Mouse (Mus musculus): ENCODE data around the gene Cep78. TPM values are rescaled to one million over a fixed set of nuclear protein-coding genes. Genes with fewer than 3 reads are reported as not detected.

Gene Cep78
- polyA plus RNA-seq, 1 experiment from 2014 or later, result 54.8 TPM

GRCm38 (mm10) chr19:15983739-15984344, 947 bp downstream of the Cep78 start:
- Histone ChIP-seq H3K4me1 (ENCODE audit: control insufficient read depth, insufficient read depth, low read length) (peaks cover 5% of the 10 kb centered on the region; the same call in 1 of the 2 replicates), H3K27me3 (ENCODE audit: control insufficient read depth, insufficient read depth, low read length) (no peaks in the 10 kb centered on the region), H3K27ac (ENCODE audit: low read depth, low read length) (no peak overlapping the region), H3K9ac (ENCODE audit: low read length) (peak overlapping the region; percentile 99), H3K36me3 (ENCODE audit: control insufficient read depth, insufficient read depth, low read length) (no peaks in the 10 kb centered on the region), H3K4me2 (ENCODE audit: low read depth) (peak overlapping the region; percentile 65), H3K4me3 (ENCODE audit: low read depth, low read length) (peak overlapping the region; percentile 79), H3K9me3 (ENCODE audit: control insufficient read depth, low read length) (no peaks in the 10 kb centered on the region)
- 46% methylated on average over 15 of the region's 15 CpGs for WGBS
- ATAC-seq (ENCODE audit: insufficient read depth, low FRiP score, low TSS enrichment) (peak; percentile 39; the same call in 1 of the 2 replicates), DNase-seq (ENCODE audit: low spot score) (no peak)

DNA sequence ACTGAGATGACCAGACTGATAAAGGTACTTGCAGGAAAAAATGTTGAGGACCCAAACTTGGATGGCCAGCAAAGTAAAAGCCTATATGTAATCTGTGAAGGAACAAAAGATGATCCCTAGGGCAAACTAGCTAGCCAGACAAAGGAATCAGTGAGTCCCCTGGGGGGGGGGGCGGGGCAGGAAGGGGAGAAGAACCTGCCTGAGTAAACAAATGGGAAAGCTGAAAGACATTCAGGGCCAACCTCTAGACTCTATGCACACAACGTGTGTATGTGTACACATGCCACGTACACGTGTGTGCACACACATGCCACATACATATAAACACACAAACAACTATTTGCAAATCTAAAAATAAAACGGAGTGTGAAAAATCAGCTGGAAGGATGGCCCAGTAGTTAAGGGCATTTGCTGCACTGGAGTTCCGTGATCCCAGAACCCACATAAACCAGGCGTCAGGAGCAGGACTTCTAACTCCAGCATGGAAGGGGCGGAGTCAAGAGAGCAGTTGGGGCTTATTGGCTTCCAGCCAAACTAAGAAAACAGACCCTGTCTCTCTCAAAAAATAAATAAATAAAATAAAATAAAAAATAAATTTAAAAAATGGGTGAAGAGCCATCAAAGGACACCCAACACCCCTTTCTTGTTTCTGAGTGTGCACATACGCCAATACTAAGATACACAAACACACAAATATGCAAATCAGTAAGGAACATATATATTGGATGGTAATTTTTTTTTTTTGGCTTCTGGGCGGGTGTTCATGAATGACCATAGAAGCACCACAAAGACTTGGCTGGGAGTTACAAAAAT, 1.7 kb downstream of the Cep78 start:
- WGBS, result 38% methylated on average over 10 of the region's 10 CpGs
- Histone ChIP-seq H3K4me1 (ENCODE audit: control insufficient read depth, insufficient read depth, low read length) (peaks cover 5% of the 10 kb centered on the region; the same call in 1 of the 2 replicates), H3K4me2 (ENCODE audit: low read depth) (no peak overlapping the region), H3K9ac (ENCODE audit: low read length) (no peak overlapping the region), H3K4me3 (ENCODE audit: low read depth, low read length) (no peak overlapping the region), H3K9me3 (ENCODE audit: control insufficient read depth, low read length) (no peaks in the 10 kb centered on the region), H3K27ac (ENCODE audit: low read depth, low read length) (no peak overlapping the region), H3K27me3 (ENCODE audit: control insufficient read depth, insufficient read depth, low read length) (no peaks in the 10 kb centered on the region), H3K36me3 (ENCODE audit: control insufficient read depth, insufficient read depth, low read length) (no peaks in the 10 kb centered on the region)
- ATAC-seq (ENCODE audit: insufficient read depth, low FRiP score, low TSS enrichment), result no peak
- DNase-seq (ENCODE audit: low spot score), result peak; percentile 36

GRCm38 (mm10) chr19:15981861-15982260, 2.9 kb downstream of the Cep78 start:
- Histone ChIP-seq H3K36me3 (ENCODE audit: control insufficient read depth, insufficient read depth, low read length) (peaks cover 2% of the 10 kb centered on the region), H3K4me3 (ENCODE audit: low read depth, low read length) (no peak overlapping the region), H3K27ac (ENCODE audit: low read depth, low read length) (no peak overlapping the region), H3K27me3 (ENCODE audit: control insufficient read depth, insufficient read depth, low read length) (no peaks in the 10 kb centered on the region), H3K4me1 (ENCODE audit: control insufficient read depth, insufficient read depth, low read length) (peaks cover 5% of the 10 kb centered on the region; the same call in 1 of the 2 replicates), H3K9me3 (ENCODE audit: control insufficient read depth, low read length) (no peaks in the 10 kb centered on the region), H3K9ac (ENCODE audit: low read length) (no peak overlapping the region), H3K4me2 (ENCODE audit: low read depth) (no peak overlapping the region)
- no peak for ATAC-seq (ENCODE audit: insufficient read depth, low FRiP score, low TSS enrichment)
- 79% methylated on average over 4 of the region's 4 CpGs for WGBS
- peak; percentile 67 for DNase-seq (ENCODE audit: low spot score)

- no peak overlapping the region for H3K4me3 ChIP-seq (ENCODE audit: low read depth, low read length)
- H3K27me3 ChIP-seq (ENCODE audit: control insufficient read depth, insufficient read depth, low read length), result no peaks in the 10 kb centered on the region
- no peaks in the 10 kb centered on the region for H3K9me3 ChIP-seq (ENCODE audit: control insufficient read depth, low read length)
- ATAC-seq (ENCODE audit: insufficient read depth, low FRiP score, low TSS enrichment) (no peak), DNase-seq (ENCODE audit: low spot score) (no peak)
- no peak overlapping the region for H3K9ac ChIP-seq (ENCODE audit: low read length)
- H3K36me3 ChIP-seq (ENCODE audit: control insufficient read depth, insufficient read depth, low read length), result peaks cover 14% of the 10 kb centered on the region
- 73% methylated on average over 4 of the region's 4 CpGs for WGBS
- H3K4me2 ChIP-seq (ENCODE audit: low read depth), result no peak overlapping the region
- H3K4me1 ChIP-seq (ENCODE audit: control insufficient read depth, insufficient read depth, low read length), result no peaks in the 10 kb centered on the region
- H3K27ac ChIP-seq (ENCODE audit: low read depth, low read length), result no peak overlapping the region
Measured at GRCm38 (mm10) chr19:15973365-15973764, 11.4 kb downstream of the Cep78 start.

- 60% methylated on average over 3 of the region's 3 CpGs for WGBS
- H3K36me3 ChIP-seq (ENCODE audit: control insufficient read depth, insufficient read depth, low read length), result peaks cover 6% of the 10 kb centered on the region
Measured at GRCm38 (mm10) chr19:15965082-15965481, 19.7 kb downstream of the Cep78 start.

GRCm38 (mm10) chr19:15964533-15964932, 20.3 kb downstream of the Cep78 start:
- 92% methylated on average over 7 of the region's 7 CpGs for WGBS
- ATAC-seq (ENCODE audit: insufficient read depth, low FRiP score, low TSS enrichment), result no peak
- Histone ChIP-seq H3K4me1 (ENCODE audit: control insufficient read depth, insufficient read depth, low read length) (no peaks in the 10 kb centered on the region), H3K36me3 (ENCODE audit: control insufficient read depth, insufficient read depth, low read length) (peaks cover 5% of the 10 kb centered on the region), H3K27ac (ENCODE audit: low read depth, low read length) (no peak overlapping the region), H3K9ac (ENCODE audit: low read length) (no peak overlapping the region), H3K4me2 (ENCODE audit: low read depth) (no peak overlapping the region), H3K9me3 (ENCODE audit: control insufficient read depth, low read length) (no peaks in the 10 kb centered on the region), H3K4me3 (ENCODE audit: low read depth, low read length) (no peak overlapping the region), H3K27me3 (ENCODE audit: control insufficient read depth, insufficient read depth, low read length) (no peaks in the 10 kb centered on the region)
- DNase-seq (ENCODE audit: low spot score), result no peak

More at GRCm38 (mm10) chr19:15965082-15965481, 19.7 kb downstream of the Cep78 start:
- Histone ChIP-seq H3K27me3 (ENCODE audit: control insufficient read depth, insufficient read depth, low read length) (no peaks in the 10 kb centered on the region), H3K4me2 (ENCODE audit: low read depth) (no peak overlapping the region), H3K4me1 (ENCODE audit: control insufficient read depth, insufficient read depth, low read length) (no peaks in the 10 kb centered on the region), H3K9me3 (ENCODE audit: control insufficient read depth, low read length) (no peaks in the 10 kb centered on the region), H3K9ac (ENCODE audit: low read length) (no peak overlapping the region), H3K27ac (ENCODE audit: low read depth, low read length) (no peak overlapping the region), H3K4me3 (ENCODE audit: low read depth, low read length) (no peak overlapping the region)
- ATAC-seq (ENCODE audit: insufficient read depth, low FRiP score, low TSS enrichment) (no peak), DNase-seq (ENCODE audit: low spot score) (peak; percentile 44)

DNA sequence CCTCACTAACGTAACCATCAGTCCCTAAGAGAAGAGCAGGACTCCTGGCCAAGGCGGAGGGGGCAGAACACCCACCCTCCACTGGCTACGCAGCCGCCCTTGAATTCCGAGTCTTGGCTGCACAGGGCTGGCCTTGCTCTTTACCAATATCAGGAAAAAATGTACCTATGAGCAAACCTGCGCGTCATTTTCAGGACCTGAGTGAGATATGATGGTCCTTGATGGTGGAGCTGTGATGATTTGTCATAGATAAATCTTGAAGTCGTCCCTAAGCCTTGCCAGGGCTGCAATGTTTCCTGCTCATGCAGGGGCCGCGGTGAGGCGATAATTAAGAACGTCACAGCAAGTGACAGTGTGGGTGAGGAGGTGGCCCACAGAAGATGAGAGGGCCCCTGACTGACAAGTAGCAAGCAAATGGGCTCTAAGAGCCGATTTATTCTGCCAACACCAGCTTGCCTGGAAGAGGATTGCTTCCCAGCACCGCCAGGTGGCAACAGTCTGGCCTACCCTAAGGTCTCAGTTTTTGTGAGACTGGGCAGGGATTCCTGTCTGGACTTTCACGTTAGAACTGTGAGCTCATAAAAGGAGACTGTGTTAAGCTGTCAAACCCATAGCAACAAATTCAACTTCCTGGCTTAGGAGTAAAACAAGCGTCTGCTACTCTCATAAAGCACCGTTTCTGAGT, 21.6 kb downstream of the Cep78 start:
- 91% methylated on average over 17 of the region's 17 CpGs for WGBS

DNA sequence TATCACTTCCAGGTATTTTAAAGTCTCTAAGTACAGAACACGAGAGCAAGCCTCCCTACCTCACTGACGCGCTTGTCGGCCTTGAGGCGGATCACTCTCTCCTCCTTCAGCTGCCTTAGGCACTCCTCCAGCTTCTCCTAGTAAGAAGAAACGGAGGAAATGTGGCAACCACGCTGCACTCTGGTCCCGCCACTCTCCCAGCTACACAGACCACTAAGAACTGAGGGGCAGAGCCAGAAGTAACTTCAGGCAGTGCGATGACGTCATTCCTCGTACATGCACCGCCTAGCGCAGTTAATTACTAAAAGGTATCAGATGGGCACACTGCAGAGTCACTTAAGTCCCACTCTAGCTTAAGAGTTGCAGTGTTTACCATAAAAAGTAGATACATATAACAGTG, 22.5 kb downstream of the Cep78 start:
- no peak overlapping the region for H3K4me2 ChIP-seq (ENCODE audit: low read depth)
- H3K4me3 ChIP-seq (ENCODE audit: low read depth, low read length), result no peak overlapping the region
- H3K36me3 ChIP-seq (ENCODE audit: control insufficient read depth, insufficient read depth, low read length), result peaks cover 8% of the 10 kb centered on the region
- no peak overlapping the region for H3K9ac ChIP-seq (ENCODE audit: low read length)
- H3K9me3 ChIP-seq (ENCODE audit: control insufficient read depth, low read length), result no peaks in the 10 kb centered on the region
- H3K4me1 ChIP-seq (ENCODE audit: control insufficient read depth, insufficient read depth, low read length), result no peaks in the 10 kb centered on the region
- no peak overlapping the region for H3K27ac ChIP-seq (ENCODE audit: low read depth, low read length)
- 93% methylated on average over 13 of the region's 13 CpGs for WGBS
- no peak for ATAC-seq (ENCODE audit: insufficient read depth, low FRiP score, low TSS enrichment)
- no peaks in the 10 kb centered on the region for H3K27me3 ChIP-seq (ENCODE audit: control insufficient read depth, insufficient read depth, low read length)
- no peak for DNase-seq (ENCODE audit: low spot score)

More for the DNA sequence above, 21.6 kb downstream of the Cep78 start:
- Histone ChIP-seq H3K4me3 (ENCODE audit: low read depth, low read length) (no peak overlapping the region), H3K9ac (ENCODE audit: low read length) (no peak overlapping the region), H3K36me3 (ENCODE audit: control insufficient read depth, insufficient read depth, low read length) (peaks cover 8% of the 10 kb centered on the region), H3K27me3 (ENCODE audit: control insufficient read depth, insufficient read depth, low read length) (no peaks in the 10 kb centered on the region), H3K4me2 (ENCODE audit: low read depth) (no peak overlapping the region), H3K4me1 (ENCODE audit: control insufficient read depth, insufficient read depth, low read length) (no peaks in the 10 kb centered on the region), H3K27ac (ENCODE audit: low read depth, low read length) (no peak overlapping the region), H3K9me3 (ENCODE audit: control insufficient read depth, low read length) (no peaks in the 10 kb centered on the region)
- ATAC-seq (ENCODE audit: insufficient read depth, low FRiP score, low TSS enrichment) (no peak), DNase-seq (ENCODE audit: low spot score) (no peak)

Measured in neural tube, embryonic 11.5 days (tissue).